Mouse (Mus musculus) ES-Bruce4 (cell line): ENCODE data around the gene Gabra2. TPM values are rescaled to one million over a fixed set of nuclear protein-coding genes. Genes with fewer than 3 reads are reported as not detected.

Source experiments
- H3K27ac ChIP-seq: 2 replicates; pipeline ENCODE4 v1.5.1; 2012; ENCODE audit warnings: low read length, inconsistent platforms; ENCODE audit not compliant: insufficient read depth
- H3K27me3 ChIP-seq: 2 replicates; pipeline ENCODE4 v1.6.1; 2012; ENCODE audit warnings: mild to moderate bottlenecking, low read length, inconsistent platforms; ENCODE audit not compliant: control insufficient read depth, poor library complexity, insufficient read depth, severe bottlenecking
- H3K36me3 ChIP-seq: 2 replicates; pipeline ENCODE4 v1.6.1; 2012; ENCODE audit warnings: inconsistent platforms, mild to moderate bottlenecking, low read length, moderate library complexity; ENCODE audit not compliant: control insufficient read depth, poor library complexity, insufficient read depth, severe bottlenecking
- H3K4me1 ChIP-seq: one replicate; pipeline ENCODE4 v1.8.1; 2011; ENCODE audit warnings: low read length; ENCODE audit not compliant: control insufficient read depth, insufficient read depth
- H3K4me3 ChIP-seq: 2 replicates; pipeline ENCODE4 v1.5.1; 2011; ENCODE audit warnings: low read depth, mild to moderate bottlenecking, low read length
- H3K9ac ChIP-seq: 2 replicates; pipeline ENCODE4 v1.6.1; 2012; ENCODE audit warnings: low read depth, mild to moderate bottlenecking, inconsistent platforms; ENCODE audit not compliant: poor library complexity, severe bottlenecking
- H3K9me3 ChIP-seq: replicated peaks from 2 replicates; pipeline ENCODE4 v1.6.1; 2012; ENCODE audit warnings: mild to moderate bottlenecking, low read length, inconsistent platforms; ENCODE audit not compliant: control insufficient read depth, poor library complexity, insufficient read depth, severe bottlenecking
- CTCF ChIP-seq: IDR thresholded peaks from one replicate; pipeline ENCODE4 v1.8.1; 2011; ENCODE audit warnings: low read depth, low read length
- EP300 ChIP-seq: IDR thresholded peaks from 2 replicates; pipeline ENCODE4 v1.6.1; 2011; ENCODE audit warnings: low read depth, low read length; ENCODE audit not compliant: insufficient read depth
- POLR2A ChIP-seq: IDR thresholded peaks from one replicate; pipeline ENCODE4 v1.8.1; 2011; ENCODE audit warnings: low read length; ENCODE audit not compliant: insufficient read depth
- polyA plus RNA-seq: library from polyadenylated mRNA; stranded (reverse); fragments of >200 nt; gene quantifications from 2 replicates; pipeline ENCODE4 v1.2.4, GENCODE M21; 2011; ENCODE audit warnings: low read depth; ENCODE audit not compliant: missing spikeins, insufficient read depth, insufficient read length

Gabra2 gene
- polyA plus RNA-seq, 1 experiment, result not detected

GRCm38 (mm10) chr5:71094776-71095175, 873 bp downstream of the Gabra2 start:
- no peaks in the 10 kb centered on the region for H3K9me3 ChIP-seq
- H3K27me3 ChIP-seq, result peaks cover 4% of the 10 kb centered on the region
- H3K4me1 ChIP-seq, result no peaks in the 10 kb centered on the region
- no peaks in the 10 kb centered on the region for H3K36me3 ChIP-seq
- TF ChIP-seq CTCF (no peak), POLR2A (no peak)
- H3K27ac ChIP-seq, result no peak overlapping the region
- peak overlapping the region; percentile 72 for H3K4me3 ChIP-seq
- no peak overlapping the region for H3K9ac ChIP-seq

- no peaks in the 10 kb centered on the region for H3K9me3 ChIP-seq
- no peak overlapping the region for H3K4me3 ChIP-seq
- no peak overlapping the region for H3K27ac ChIP-seq
- TF ChIP-seq CTCF (no peak), EP300 (no peak), POLR2A (no peak)
- no peaks in the 10 kb centered on the region for H3K4me1 ChIP-seq
- no peak overlapping the region for H3K9ac ChIP-seq
- peaks cover 4% of the 10 kb centered on the region for H3K27me3 ChIP-seq
- H3K36me3 ChIP-seq, result no peaks in the 10 kb centered on the region
These were observed 1.8 kb downstream of the Gabra2 start for GRCm38 (mm10) chr5:71093807-71094206.

- H3K36me3 ChIP-seq, result no peaks in the 10 kb centered on the region
- no peak overlapping the region for H3K27ac ChIP-seq
- H3K9ac ChIP-seq, result no peak overlapping the region
- peaks cover 4% of the 10 kb centered on the region for H3K27me3 ChIP-seq
- no peaks in the 10 kb centered on the region for H3K9me3 ChIP-seq
- H3K4me3 ChIP-seq, result no peak overlapping the region
- no peaks in the 10 kb centered on the region for H3K4me1 ChIP-seq
- TF ChIP-seq POLR2A, result no peak
- no peak for TF ChIP-seq CTCF
- no peak for TF ChIP-seq EP300
These were observed 3.2 kb downstream of the Gabra2 start for GRCm38 (mm10) chr5:71092475-71092874.

GRCm38 (mm10) chr5:71091926-71092325, 3.7 kb downstream of the Gabra2 start:
- TF ChIP-seq EP300 (no peak), CTCF (no peak), POLR2A (no peak)
- no peaks in the 10 kb centered on the region for H3K9me3 ChIP-seq
- H3K9ac ChIP-seq, result no peak overlapping the region
- no peak overlapping the region for H3K4me3 ChIP-seq
- no peaks in the 10 kb centered on the region for H3K4me1 ChIP-seq
- H3K36me3 ChIP-seq, result no peaks in the 10 kb centered on the region
- peaks cover 4% of the 10 kb centered on the region for H3K27me3 ChIP-seq
- no peak overlapping the region for H3K27ac ChIP-seq

- Histone ChIP-seq H3K36me3 (no peaks in the 10 kb centered on the region), H3K4me1 (no peaks in the 10 kb centered on the region)
- TF ChIP-seq EP300 (no peak), CTCF (no peak), POLR2A (no peak)
These were observed 16.8 kb downstream of the Gabra2 start for GRCm38 (mm10) chr5:71078861-71079260.

GRCm38 (mm10) chr5:71061696-71062095, 34.0 kb downstream of the Gabra2 start:
- Histone ChIP-seq H3K9ac (no peak overlapping the region), H3K27ac (no peak overlapping the region), H3K4me1 (no peaks in the 10 kb centered on the region), H3K36me3 (no peaks in the 10 kb centered on the region), H3K27me3 (no peaks in the 10 kb centered on the region), H3K9me3 (no peaks in the 10 kb centered on the region), H3K4me3 (no peak overlapping the region)
- TF ChIP-seq POLR2A (no peak), EP300 (no peak), CTCF (no peak)

More at GRCm38 (mm10) chr5:71078861-71079260, 16.8 kb downstream of the Gabra2 start:
- no peak overlapping the region for H3K9ac ChIP-seq
- H3K27me3 ChIP-seq, result no peaks in the 10 kb centered on the region
- H3K9me3 ChIP-seq, result no peaks in the 10 kb centered on the region
- no peak overlapping the region for H3K4me3 ChIP-seq
- no peak overlapping the region for H3K27ac ChIP-seq
